Mouse (Mus musculus) right cerebral cortex, postnatal 10 days (tissue): ENCODE data around the gene Bcl9.
A peak's percentile ranks its signal among the peaks of the same experiment; 100 is the strongest.

Experiments used
- DNase-seq, 2 experiments: peaks; one replicate each; pipeline ENCODE4 v3.0.0; 2021; ENCODE audit warnings: low spot score in 2 of 2

Bcl9 gene

DNA sequence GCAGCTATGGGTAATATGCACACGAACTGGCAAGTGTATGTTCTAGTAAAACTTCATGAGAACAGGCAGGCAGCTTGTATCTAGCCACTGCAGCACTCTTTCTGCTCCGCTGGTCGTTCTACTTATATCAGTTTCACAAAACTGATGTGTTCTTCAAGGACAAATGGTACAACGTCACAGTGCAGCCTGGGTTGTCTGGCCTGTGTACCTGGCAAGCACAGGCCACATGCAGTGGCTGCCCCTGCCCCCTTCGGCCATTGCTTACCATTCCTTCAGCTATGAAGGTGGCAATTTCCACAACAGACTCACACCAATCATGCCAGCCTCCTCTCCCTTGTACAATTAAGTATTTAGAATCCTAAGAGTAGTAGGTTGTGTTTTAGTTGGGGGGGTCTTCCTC, 125.1 kb downstream of the Bcl9 start:
- no peak for DNase-seq

DNA sequence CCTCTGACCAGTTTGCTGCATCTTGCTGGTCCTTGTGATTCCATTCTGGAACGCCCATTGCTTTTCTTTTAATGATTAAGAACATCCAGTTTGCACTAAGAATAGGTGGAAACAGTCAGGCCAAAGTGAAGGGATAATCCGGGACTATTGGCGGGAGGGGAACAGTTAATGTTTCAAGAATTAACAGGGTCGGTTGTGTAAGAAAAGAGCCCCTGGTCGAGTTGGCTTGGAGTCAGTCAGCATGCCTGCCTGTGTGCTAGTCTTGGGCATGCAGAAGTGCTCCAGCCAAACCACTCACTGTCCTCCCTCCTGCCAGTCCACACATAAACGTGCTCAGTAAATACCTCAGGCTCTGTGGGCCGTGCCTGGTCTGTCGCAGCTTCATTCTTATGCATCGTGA, 125.5 kb downstream of the Bcl9 start:
- DNase-seq, result no peak

DNA sequence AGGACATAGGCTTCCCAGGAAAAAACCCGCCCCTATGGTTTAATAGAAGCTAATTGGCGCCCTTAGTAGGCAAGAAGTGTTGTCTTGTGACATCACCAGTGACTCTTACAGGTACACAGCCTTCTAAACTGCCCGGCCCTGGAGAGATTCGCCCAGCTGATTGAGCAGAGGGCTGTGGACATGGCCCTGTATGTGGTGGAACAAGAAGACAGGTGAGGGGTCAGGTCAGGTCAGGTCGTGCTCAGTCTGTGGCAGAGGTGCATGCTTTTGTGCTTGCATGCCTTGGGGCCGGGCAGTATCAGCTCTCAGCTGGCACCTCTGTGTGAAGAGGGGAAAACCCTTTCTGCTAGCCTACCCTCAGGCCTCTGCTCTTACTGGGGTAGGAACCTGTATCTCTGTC, 126.2 kb downstream of the Bcl9 start:
- DNase-seq, result no peak

DNA sequence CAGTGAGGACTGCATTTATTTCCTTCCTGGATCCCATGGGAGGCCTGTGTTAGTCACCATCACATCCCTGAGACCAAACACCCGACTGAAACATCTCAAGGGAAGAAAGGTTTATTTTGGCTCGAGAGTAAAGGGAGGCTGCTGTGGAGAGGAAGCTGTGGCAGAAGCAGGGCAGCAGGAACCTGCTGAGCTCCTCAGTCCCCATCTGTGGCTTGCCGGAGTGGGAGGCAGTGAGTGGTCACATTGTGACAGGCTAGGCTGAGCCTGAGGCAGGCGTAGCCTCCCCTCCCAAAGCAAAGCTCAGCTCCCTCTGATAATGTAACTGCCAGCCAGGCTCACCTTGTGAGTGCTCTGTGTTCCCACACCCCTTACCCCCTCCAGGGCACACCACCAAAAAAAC, 130.6 kb downstream of the Bcl9 start:
- DNase-seq, result peak in 1 of 2 experiments; percentile 19

DNA sequence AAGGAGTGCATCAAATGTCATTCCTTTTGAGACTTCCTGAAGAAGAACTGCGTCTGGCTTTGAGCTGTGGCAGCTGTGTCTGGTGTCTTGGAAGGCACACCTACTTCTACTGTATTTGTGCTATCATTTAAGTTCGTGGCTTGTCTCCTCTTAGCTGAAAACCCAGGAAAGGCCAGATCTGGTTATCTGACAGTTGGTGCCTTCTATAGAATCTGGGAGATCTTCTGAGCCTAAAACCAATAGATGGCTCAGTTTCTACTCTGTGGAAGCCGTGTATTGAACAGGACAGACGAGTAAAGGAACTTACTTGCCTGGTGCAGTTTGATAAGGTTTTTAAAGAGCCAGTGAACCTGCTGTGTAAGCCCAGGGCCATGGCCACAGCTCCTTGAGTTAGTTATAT, 133.2 kb downstream of the Bcl9 start:
- DNase-seq, result no peak

DNA sequence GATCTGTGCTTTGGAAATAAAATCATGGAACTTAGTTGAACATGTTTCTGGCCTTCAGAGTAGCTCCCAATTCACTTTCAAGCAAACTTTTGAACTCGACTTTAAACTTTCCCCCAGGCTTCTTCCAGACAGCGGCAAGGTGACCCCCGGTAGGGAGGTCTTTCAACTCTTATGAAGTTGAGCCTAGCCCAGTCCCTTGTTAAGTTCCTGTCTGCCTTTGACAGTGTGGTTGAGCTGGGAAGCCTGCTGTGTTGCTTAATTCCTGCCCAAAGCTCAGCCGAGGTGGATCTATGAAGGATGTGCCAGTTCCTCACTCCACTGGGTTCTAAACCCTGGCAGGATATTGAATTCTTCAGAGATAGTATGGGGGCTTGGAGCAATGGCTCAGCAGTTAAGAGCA, 135.9 kb downstream of the Bcl9 start:
- peak in 1 of 2 experiments; percentile 9 for DNase-seq

DNA sequence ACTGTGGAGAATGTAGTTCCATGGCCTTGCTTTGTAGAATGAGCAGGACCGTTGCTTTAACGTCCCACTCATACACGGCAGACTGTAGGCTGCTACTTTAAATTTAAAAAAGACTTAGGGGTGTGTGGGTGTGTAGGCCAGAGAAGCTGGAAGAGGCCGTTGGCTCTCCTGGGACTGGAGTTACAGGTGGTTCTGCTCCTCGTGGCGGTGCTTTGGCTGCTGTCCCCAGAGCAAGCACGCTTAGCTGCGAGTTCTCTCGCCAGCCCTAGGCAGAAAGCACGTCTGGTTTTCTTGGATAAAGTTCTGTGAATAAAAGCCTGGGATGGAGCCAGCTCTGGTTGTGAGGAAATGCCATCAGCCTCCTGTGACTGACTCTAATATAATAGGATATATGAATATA, 136.8 kb downstream of the Bcl9 start:
- peak; percentile 61 to 66 for DNase-seq

DNA sequence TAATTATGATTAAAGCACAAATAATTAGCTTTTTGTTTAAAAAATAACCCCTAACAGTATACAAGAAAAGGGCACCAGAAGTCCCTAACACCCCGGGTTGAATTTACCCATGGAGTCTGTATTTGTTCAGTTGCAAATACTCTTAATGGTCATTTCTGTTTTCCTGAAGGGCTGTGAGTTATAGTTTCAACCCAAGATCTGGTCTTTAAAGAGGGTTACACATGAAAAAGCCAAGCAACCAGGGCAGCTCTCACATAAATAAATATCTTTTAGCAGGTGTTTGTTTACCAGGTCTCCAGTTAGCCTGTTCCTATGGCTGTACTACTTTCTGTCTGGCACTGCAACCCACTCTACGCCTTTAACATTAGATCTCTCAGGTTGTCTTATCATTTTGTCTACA, 137.7 kb downstream of the Bcl9 start:
- DNase-seq, result peak in 1 of 2 experiments; percentile 4

DNA sequence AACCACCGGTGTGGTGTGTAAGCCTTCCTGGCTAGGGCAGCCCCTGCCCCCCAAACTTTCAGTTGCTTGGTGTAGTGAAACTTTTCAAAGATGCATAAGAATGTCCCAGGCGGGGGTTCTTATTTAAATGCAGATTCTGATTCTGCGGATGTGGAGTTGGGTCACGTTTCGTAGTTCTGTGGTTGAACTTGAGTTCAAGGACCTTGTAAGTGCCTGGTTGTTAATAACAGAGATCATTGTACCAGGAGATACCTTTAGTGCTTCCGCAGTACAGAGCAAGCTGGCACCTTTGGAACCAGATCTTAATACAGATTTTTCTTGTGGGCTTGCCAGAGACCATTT, 138.2 kb downstream of the Bcl9 start:
- DNase-seq, result no peak

DNA sequence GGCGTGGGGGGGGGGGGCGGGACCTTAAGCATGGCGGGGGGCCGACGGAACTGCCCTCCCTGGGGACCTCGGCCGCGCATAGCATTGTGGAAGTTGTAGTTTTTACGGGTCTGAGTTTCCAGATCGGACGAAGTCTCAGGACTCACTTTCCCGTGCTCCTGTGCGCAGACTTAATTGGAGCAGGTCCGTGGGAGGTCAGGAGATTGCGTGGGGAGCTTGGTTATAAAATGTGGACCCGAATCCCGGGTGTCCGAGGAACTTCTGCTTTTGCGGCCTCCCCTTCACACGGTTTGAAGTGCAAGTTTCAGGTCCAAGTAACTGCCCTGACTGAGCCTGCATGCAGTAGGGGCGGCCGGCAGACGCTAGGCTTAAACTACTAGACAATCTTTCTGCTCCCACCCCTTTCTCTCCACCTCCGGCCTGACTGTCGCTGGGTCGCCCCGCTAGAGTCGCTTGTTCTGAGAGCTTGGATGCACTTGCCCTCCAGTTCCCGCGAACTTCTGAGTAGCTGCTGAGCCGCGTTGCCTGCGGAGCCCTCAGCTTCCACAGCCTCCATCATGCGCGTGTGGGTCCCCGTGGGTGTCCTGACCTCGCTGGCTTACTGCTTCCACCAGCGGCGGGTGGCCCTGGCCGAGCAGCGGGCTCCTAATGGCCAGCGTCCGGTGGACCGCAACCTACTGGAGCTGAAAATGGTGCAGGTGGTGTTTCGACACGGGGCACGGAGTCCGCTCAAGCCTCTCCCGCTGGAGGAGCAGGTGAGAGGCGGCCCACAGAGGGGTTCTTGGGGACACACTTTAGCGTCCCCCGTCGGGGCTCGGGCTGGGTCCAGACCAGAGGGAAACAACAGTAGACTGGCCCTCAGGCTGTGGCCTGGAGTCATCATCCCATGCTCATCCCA, 138.9 kb downstream of the Bcl9 start, which contains the start of gene Acp6:
TSS of gene Acp6 (plus strand) at position 167 of the 898 bp plus-strand sequence.
- DNase-seq, result peak; percentile 93 to 94

DNA sequence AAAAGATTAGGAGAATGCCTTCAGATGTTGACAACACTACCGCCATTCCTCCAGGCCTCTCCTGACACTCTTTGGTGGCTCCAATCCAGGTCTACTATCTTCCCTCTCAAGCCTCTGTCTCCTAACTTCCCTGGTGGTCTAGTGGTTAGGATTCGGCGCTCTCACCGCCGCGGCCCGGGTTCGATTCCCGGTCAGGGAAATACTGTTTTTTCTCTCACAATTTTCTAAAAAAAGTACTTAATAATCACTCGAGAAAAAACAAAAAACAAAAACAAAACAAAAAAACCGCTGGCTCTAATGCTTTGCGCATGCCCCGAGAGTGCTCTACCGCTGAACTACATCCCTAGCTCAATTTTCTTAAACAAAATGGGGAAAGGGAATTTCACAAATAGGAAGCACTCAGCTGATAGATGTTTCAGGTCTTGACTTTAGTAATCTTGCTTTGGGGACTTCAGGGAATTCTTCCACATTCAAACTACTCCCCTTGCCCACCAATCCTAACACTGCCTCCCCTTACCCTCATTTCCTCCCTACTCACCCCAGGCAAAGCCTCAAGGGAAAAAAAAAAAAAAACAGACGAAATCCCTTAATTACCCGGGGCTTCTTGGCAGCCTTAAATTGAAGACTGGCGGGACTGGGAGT, 139.6 kb downstream of the Bcl9 start:
- DNase-seq, result peak; percentile 85 to 88

DNA sequence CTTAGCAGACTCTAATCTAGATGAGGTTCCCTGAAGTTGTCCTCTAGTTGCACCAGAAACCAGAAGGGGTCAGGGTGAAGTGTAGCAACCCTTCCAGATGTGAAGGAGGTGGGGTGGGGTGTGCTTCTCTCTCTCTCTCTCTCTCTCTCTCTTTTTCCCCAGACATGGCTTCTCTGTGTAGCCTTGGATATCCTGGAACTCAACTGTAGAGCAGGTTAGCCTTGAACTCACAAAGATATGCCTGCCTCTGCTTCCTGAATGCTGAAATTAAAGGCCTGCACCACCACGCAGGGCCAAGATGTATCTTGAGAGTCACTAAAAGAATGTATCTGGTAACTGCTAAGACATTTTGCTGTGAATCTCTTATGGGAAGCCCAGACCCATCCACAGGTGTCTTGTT, 140.4 kb downstream of the Bcl9 start:
- DNase-seq, result peak in 1 of 2 experiments; percentile 14

DNA sequence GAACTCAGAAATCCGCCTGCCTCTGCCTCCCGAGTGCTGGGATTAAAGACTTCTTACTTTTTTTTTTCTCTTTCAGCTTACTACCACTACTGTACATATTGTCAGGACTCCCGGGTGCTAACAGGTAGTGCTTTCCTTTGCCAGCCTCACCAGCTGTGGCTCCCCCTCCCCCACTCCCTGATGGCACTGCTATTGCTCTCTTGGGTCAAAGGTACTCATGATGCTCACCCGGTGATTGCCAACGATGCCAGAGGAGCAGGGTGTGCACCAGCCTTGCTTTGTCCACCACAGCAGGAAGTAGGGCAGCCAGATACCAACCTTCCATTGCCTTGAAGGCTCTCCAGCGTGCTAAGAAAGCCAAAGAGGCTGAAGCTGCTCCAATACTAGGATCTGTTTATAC, 141.3 kb downstream of the Bcl9 start:
- DNase-seq, result peak in 1 of 2 experiments; percentile 18
